Mouse (Mus musculus): ENCODE data around the gene Asgr1. TPM values are rescaled to one million over a fixed set of nuclear protein-coding genes. Genes with fewer than 3 reads are reported as not detected.
"Not testable (repeated sequence)": the region's sequence is repeated elsewhere in the genome, so short reads cannot be mapped to it uniquely, and the experiment has no call there.

The Asgr1 gene
- 2.8 and 4.7 TPM in 2 replicates for polyA plus RNA-seq (2015; fragmentation: Nextera tagmentation; extraction: Ambion mirVana)

- Histone ChIP-seq H3K27me3 (no peaks in the 10 kb centered on the region), H3K36me3 (no peaks in the 10 kb centered on the region), H3K9me3 (no peaks in the 10 kb centered on the region), H3K27ac (replicated peaks) (no peak within 1 kb of the TSS), H3K4me2 (no peak within 1 kb of the TSS), H3K4me3 (no peak within 1 kb of the TSS), H3K4me1 (replicated peaks) (peaks cover 4% of the 10 kb centered on the region), H3K9ac (no peak within 1 kb of the TSS)
- WGBS, result 85% methylated on average over 10 of the region's 10 CpGs
- no peak for ATAC-seq (ENCODE audit: low FRiP score, low read depth)
Observed at GRCm38 (mm10) chr11:70053898-70054570, at the start of gene Asgr1. Asgr1 (plus strand) TSS chr11:70054085.

GRCm38 (mm10) chr11:70005521-70005920 lies 48.4 kb upstream of the Asgr1 start:
- Histone ChIP-seq H3K4me1 (replicated peaks) (peaks cover 33% of the 10 kb centered on the region), H3K9ac (no peak overlapping the region), H3K4me3 (no peak overlapping the region), H3K4me2 (no peak overlapping the region), H3K9me3 (no peaks in the 10 kb centered on the region), H3K36me3 (peaks cover 50% of the 10 kb centered on the region), H3K27ac (replicated peaks) (no peak overlapping the region), H3K27me3 (no peaks in the 10 kb centered on the region)
- WGBS, result 51% methylated on average over 5 of the region's 5 CpGs
- ATAC-seq (ENCODE audit: low FRiP score, low read depth), result no peak

DNA sequence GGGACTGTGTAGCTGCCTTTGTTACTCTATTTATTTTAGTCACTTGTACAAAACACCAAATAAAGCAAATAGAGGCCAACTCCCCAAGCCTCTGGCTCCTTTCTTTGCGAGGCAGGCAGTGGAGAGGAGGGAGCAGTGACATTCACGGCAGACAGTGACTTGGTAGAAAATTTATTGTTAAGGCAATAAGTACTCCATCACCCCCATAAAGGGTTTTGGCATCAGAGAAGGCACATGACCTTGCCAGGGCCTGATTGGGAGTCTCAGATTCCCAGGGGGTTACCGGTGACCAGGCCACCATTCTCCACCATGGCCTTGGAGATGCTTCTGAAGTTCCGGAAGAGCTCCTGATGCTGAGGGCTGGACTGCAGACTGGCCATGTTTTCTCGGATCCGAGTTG lies 43.9 kb upstream of the Asgr1 start:
- no peak overlapping the region for H3K4me2 ChIP-seq
- WGBS, result 85% methylated on average over 6 of the region's 6 CpGs

GRCm38 (mm10) chr11:70010548-70010947 lies 43.3 kb upstream of the Asgr1 start:
- WGBS, result 89% methylated on average over 12 of the region's 12 CpGs
- H3K4me1 ChIP-seq (replicated peaks), result peaks cover 16% of the 10 kb centered on the region
- no peaks in the 10 kb centered on the region for H3K9me3 ChIP-seq
- peaks cover 71% of the 10 kb centered on the region for H3K36me3 ChIP-seq
- no peak overlapping the region for H3K9ac ChIP-seq
- no peak overlapping the region for H3K27ac ChIP-seq (replicated peaks)
- no peak overlapping the region for H3K4me2 ChIP-seq
- no peak for ATAC-seq (ENCODE audit: low FRiP score, low read depth)
- no peaks in the 10 kb centered on the region for H3K27me3 ChIP-seq
- H3K4me3 ChIP-seq, result no peak overlapping the region

More for the DNA sequence above, 43.9 kb upstream of the Asgr1 start:
- Histone ChIP-seq H3K27ac (replicated peaks) (no peak overlapping the region), H3K36me3 (peaks cover 75% of the 10 kb centered on the region), H3K4me3 (no peak overlapping the region), H3K27me3 (no peaks in the 10 kb centered on the region), H3K4me1 (replicated peaks) (peaks cover 13% of the 10 kb centered on the region), H3K9ac (no peak overlapping the region), H3K9me3 (no peaks in the 10 kb centered on the region)
- no peak for ATAC-seq (ENCODE audit: low FRiP score, low read depth)

- Histone ChIP-seq H3K4me2 (no peak overlapping the region), H3K9ac (no peak overlapping the region), H3K9me3 (no peaks in the 10 kb centered on the region), H3K27me3 (no peaks in the 10 kb centered on the region), H3K27ac (replicated peaks) (no peak overlapping the region), H3K4me3 (no peak overlapping the region), H3K36me3 (peaks cover 69% of the 10 kb centered on the region), H3K4me1 (replicated peaks) (peaks cover 17% of the 10 kb centered on the region)
- no peak for ATAC-seq (ENCODE audit: low FRiP score, low read depth)
- WGBS, result 77% methylated on average over 10 of the region's 10 CpGs
Observed at GRCm38 (mm10) chr11:70010961-70011360, 42.9 kb upstream of the Asgr1 start.

- Histone ChIP-seq H3K4me1 (replicated peaks) (peaks cover 28% of the 10 kb centered on the region), H3K27ac (replicated peaks) (no peak overlapping the region), H3K4me2 (no peak overlapping the region), H3K36me3 (peaks cover 50% of the 10 kb centered on the region), H3K9me3 (no peaks in the 10 kb centered on the region), H3K9ac (no peak overlapping the region), H3K27me3 (no peaks in the 10 kb centered on the region), H3K4me3 (no peak overlapping the region)
- ATAC-seq (ENCODE audit: low FRiP score, low read depth), result no peak
- WGBS, result 86% methylated on average over 9 of the region's 9 CpGs
Observed at GRCm38 (mm10) chr11:70012931-70013330, 41.0 kb upstream of the Asgr1 start.

- Histone ChIP-seq H3K4me3 (no peak overlapping the region), H3K9me3 (no peaks in the 10 kb centered on the region), H3K36me3 (peaks cover 45% of the 10 kb centered on the region), H3K4me1 (replicated peaks) (peaks cover 30% of the 10 kb centered on the region), H3K4me2 (no peak overlapping the region), H3K27me3 (no peaks in the 10 kb centered on the region), H3K27ac (replicated peaks) (no peak overlapping the region), H3K9ac (no peak overlapping the region)
- WGBS, result 75% methylated on average over 3 of the region's 3 CpGs
- ATAC-seq (ENCODE audit: low FRiP score, low read depth), result no peak
Observed at GRCm38 (mm10) chr11:70013408-70013807, 40.5 kb upstream of the Asgr1 start.

- no peaks in the 10 kb centered on the region for H3K27me3 ChIP-seq
- peaks cover 34% of the 10 kb centered on the region for H3K4me1 ChIP-seq (replicated peaks)
- H3K9me3 ChIP-seq, result no peaks in the 10 kb centered on the region
- H3K4me3 ChIP-seq, result no peak overlapping the region
- no peak for ATAC-seq (ENCODE audit: low FRiP score, low read depth)
- 72% methylated on average over 5 of the region's 5 CpGs for WGBS
- no peak overlapping the region for H3K27ac ChIP-seq (replicated peaks)
- H3K9ac ChIP-seq, result no peak overlapping the region
- peak overlapping the region; percentile 74 for H3K4me2 ChIP-seq
- peaks cover 40% of the 10 kb centered on the region for H3K36me3 ChIP-seq
Observed at GRCm38 (mm10) chr11:70014051-70014450, 39.8 kb upstream of the Asgr1 start.

DNA sequence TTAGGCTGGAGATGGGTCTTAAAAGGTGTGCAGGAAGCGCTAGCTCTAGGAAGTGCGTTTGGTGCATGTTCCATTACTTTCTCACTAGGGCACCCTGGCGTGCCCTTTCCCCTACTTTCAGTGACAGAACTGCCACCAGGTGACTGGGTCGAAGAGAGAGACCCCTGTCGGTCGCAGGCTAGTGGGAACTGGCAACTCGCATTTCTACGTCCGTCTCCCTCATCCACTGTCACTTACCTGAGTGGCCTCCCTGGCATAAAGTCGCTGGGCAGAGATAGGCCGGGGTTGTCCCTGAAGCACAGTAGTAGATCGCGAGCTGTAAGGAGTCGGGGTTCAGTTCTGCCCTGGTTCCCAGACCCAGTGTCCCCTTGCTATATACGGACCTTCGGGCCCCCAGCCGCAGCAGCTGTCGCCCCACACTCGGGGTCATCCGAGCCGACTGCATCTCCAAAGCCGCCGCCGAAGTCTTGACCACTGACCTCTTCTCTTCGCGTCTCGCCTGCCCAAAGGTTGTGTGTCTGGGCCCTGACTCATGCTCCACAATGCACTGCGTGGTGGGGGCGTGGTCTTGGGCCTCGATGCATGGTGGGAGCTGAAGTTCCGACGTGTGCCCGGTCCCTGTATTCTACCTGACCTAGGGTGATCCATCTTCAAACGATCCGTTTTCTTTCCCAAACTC lies 38.9 kb upstream of the Asgr1 start, which contains the start of gene Acadvl:
TSS of gene Acadvl (minus strand) at position 532 of the 679 bp plus-strand sequence.
- Histone ChIP-seq H3K9me3 (no peaks in the 10 kb centered on the region), H3K4me3 (peak within 1 kb of the TSS; percentile 61), H3K4me2 (peak within 1 kb of the TSS; percentile 74), H3K27me3 (no peaks in the 10 kb centered on the region), H3K36me3 (peaks cover 30% of the 10 kb centered on the region), H3K9ac (peak within 1 kb of the TSS; percentile 78), H3K27ac (replicated peaks) (peak within 1 kb of the TSS; percentile 72), H3K4me1 (replicated peaks) (peaks cover 44% of the 10 kb centered on the region)
- under 1% methylated on average over 35 of the region's 35 CpGs for WGBS
- ATAC-seq (ENCODE audit: low FRiP score, low read depth), result peak; percentile 82

DNA sequence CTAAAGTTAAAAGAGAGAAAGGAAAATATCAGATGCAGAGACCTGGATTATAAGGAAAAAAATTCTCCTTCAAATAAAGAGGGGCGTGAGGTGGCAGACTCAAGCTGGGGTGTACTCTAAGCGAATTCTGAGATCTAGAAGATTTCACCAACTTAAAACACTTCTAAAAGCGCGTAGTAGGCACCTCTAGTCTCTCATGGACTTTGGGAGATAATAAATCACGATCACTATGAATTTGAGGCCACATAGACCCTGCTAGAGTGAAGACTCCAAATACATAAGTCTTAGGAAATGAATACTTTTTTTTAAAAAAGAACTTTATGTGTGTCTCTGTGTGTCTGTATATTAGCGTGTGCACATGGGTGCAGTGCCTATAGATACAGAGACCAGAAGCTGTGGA lies 38.2 kb upstream of the Asgr1 start:
- 69% methylated on average over 6 of the region's 6 CpGs for WGBS
- Histone ChIP-seq H3K9me3 (no peaks in the 10 kb centered on the region), H3K4me1 (replicated peaks) (peaks cover 50% of the 10 kb centered on the region), H3K36me3 (peaks cover 25% of the 10 kb centered on the region), H3K9ac (no peak overlapping the region; the same call in 1 of the 2 replicates), H3K4me2 (peak overlapping the region; percentile 74), H3K27ac (replicated peaks) (no peak overlapping the region), H3K27me3 (no peaks in the 10 kb centered on the region), H3K4me3 (peak overlapping the region; percentile 61)
- ATAC-seq (ENCODE audit: low FRiP score, low read depth), result no peak

- not testable (repeated sequence) for H3K4me3 ChIP-seq, H3K9me3 ChIP-seq
Observed at GRCm38 (mm10) chr11:70016177-70016576, 37.7 kb upstream of the Asgr1 start.

GRCm38 (mm10) chr11:70016669-70017068 lies 37.2 kb upstream of the Asgr1 start, which contains the start of gene Dlg4:
Dlg4 (plus strand) TSS chr11:70016942.
- peak within 1 kb of the TSS; percentile 54 for H3K4me3 ChIP-seq
- no peak for ATAC-seq (ENCODE audit: low FRiP score, low read depth)
- peak within 1 kb of the TSS; percentile 94 for H3K27ac ChIP-seq (replicated peaks)
- H3K4me1 ChIP-seq (replicated peaks), result peaks cover 55% of the 10 kb centered on the region
- no peaks in the 10 kb centered on the region for H3K9me3 ChIP-seq
- peak within 1 kb of the TSS; percentile 89 for H3K4me2 ChIP-seq
- peak within 1 kb of the TSS; percentile 86 for H3K9ac ChIP-seq
- no peaks in the 10 kb centered on the region for H3K27me3 ChIP-seq
- 79% methylated on average over 3 of the region's 3 CpGs for WGBS
- H3K36me3 ChIP-seq, result peaks cover 15% of the 10 kb centered on the region

More at GRCm38 (mm10) chr11:70016177-70016576, 37.7 kb upstream of the Asgr1 start:
- not testable (repeated sequence) for H3K9ac ChIP-seq; H3K27ac ChIP-seq (replicated peaks); H3K27me3 ChIP-seq; H3K4me2 ChIP-seq; ATAC-seq (ENCODE audit: low FRiP score, low read depth)
- 78% methylated on average over 2 of the region's 2 CpGs for WGBS
- H3K36me3 ChIP-seq, result peaks cover 20% of the 10 kb centered on the region
- H3K4me1 ChIP-seq (replicated peaks), result peaks cover 55% of the 10 kb centered on the region
